Mouse (Mus musculus) stomach, postnatal 0 days (tissue): Measurements from ENCODE around the gene Plekhh2. TPM values are rescaled to one million over a fixed set of nuclear protein-coding genes. Genes with fewer than 3 reads are reported as not detected.

Source experiments
- ATAC-seq: fragments of 200-750 bp; cut with Nextera tagmentation; 2 replicates; pipeline ENCODE4 v1.8.0; 2017; ENCODE audit not compliant: low FRiP score, low TSS enrichment
- DNase-seq: peaks from one replicate; pipeline ENCODE4 v3.0.0-alpha.2; 2016; ENCODE audit warnings: low spot score
- H3K27ac ChIP-seq: fragments of 300-500 bp; sonication (generic); replicated peaks from 2 replicates; pipeline ENCODE4 v1.5.1; 2014; ENCODE audit warnings: mild to moderate bottlenecking, control low read depth
- H3K27me3 ChIP-seq: fragments of 300-500 bp; sonication (generic); 2 replicates; pipeline ENCODE4 v1.6.1; 2014; ENCODE audit warnings: low read length; ENCODE audit not compliant: control insufficient read depth, insufficient read depth
- H3K36me3 ChIP-seq: fragments of 300-500 bp; sonication (generic); 2 replicates; pipeline ENCODE4 v1.6.1; 2014; ENCODE audit warnings: low read length, mixed read lengths; ENCODE audit not compliant: control insufficient read depth, insufficient read depth
- H3K4me1 ChIP-seq: fragments of 300-500 bp; sonication (generic); replicated peaks from 2 replicates; pipeline ENCODE4 v1.6.1; 2014; ENCODE audit warnings: antibody characterized with exemption; ENCODE audit not compliant: control insufficient read depth, insufficient read depth
- H3K4me2 ChIP-seq: fragments of 300-500 bp; sonication (generic); replicated peaks from 2 replicates; pipeline ENCODE4 v1.6.1; 2014; ENCODE audit warnings: low read depth, mild to moderate bottlenecking, control low read depth, moderate library complexity
- H3K4me3 ChIP-seq: fragments of 300-500 bp; sonication (generic); 2 replicates; pipeline ENCODE4 v1.5.1; 2014; ENCODE audit warnings: low read depth, low read length, control low read depth
- H3K9ac ChIP-seq: fragments of 300-500 bp; sonication (generic); 2 replicates; pipeline ENCODE4 v1.6.1; 2014; ENCODE audit warnings: mild to moderate bottlenecking, low read length, control low read depth, mixed read lengths
- H3K9me3 ChIP-seq: fragments of 300-500 bp; sonication (generic); 2 replicates; pipeline ENCODE4 v1.6.1; 2016; ENCODE audit warnings: low read length; ENCODE audit not compliant: control insufficient read depth
- CTCF ChIP-seq: IDR thresholded peaks from 2 replicates; pipeline ENCODE4 v1.5.1; 2016; ENCODE audit warnings: antibody characterized with exemption, low read depth, mild to moderate bottlenecking, moderate library complexity
- EP300 ChIP-seq: optimal IDR thresholded peaks from 2 replicates; pipeline ENCODE3; 2016; ENCODE audit warnings: antibody characterized with exemption
- WGBS: fragments of 180-500 bp; shearing (Covaris S2); extraction: QIAGEN DNeasy Blood & Tissue Kit; methylation state at CpG from one replicate; pipeline ENCODE4 v1.1.7; 2014; 5-methylcytosine and 5-hydroxymethylcytosine counted together
- polyA plus RNA-seq: library from polyadenylated mRNA; unstranded; fragments of >200 nt; fragmentation: Nextera tagmentation; extraction: Ambion mirVana; gene quantifications from 2 replicates; pipeline ENCODE4 v1.2.1, GENCODE M21; 2015

Gene Plekhh2
- polyA plus RNA-seq, 1 experiment from 2014 or later = 2.4 TPM

GRCm38 (mm10) chr17:84607617-84608016 lies 95.9 kb downstream of the Plekhh2 start:
- no peak overlapping the region for H3K4me3 ChIP-seq
- no peaks in the 10 kb centered on the region; the same call in 1 of the 2 replicates for H3K36me3 ChIP-seq
- 63% methylated on average over 5 of the region's 5 CpGs for WGBS
- no peaks in the 10 kb centered on the region for H3K9me3 ChIP-seq
- no peak overlapping the region for H3K27ac ChIP-seq
- H3K4me2 ChIP-seq = no peak overlapping the region
- DNase-seq = no peak
- no peak overlapping the region for H3K9ac ChIP-seq
- no peaks in the 10 kb centered on the region for H3K27me3 ChIP-seq
- H3K4me1 ChIP-seq = no peaks in the 10 kb centered on the region
- TF ChIP-seq EP300 (no peak), CTCF (no peak)
- no peak for ATAC-seq

GRCm38 (mm10) chr17:84608606-84609005 lies 96.9 kb downstream of the Plekhh2 start:
- Histone ChIP-seq H3K4me3 (no peak overlapping the region), H3K4me2 (no peak overlapping the region), H3K36me3 (no peaks in the 10 kb centered on the region; the same call in 1 of the 2 replicates), H3K27me3 (no peaks in the 10 kb centered on the region), H3K9me3 (no peaks in the 10 kb centered on the region), H3K27ac (no peak overlapping the region), H3K9ac (no peak overlapping the region), H3K4me1 (no peaks in the 10 kb centered on the region)
- TF ChIP-seq CTCF = no peak
- no peak for TF ChIP-seq EP300
- no peak for DNase-seq
- no peak for ATAC-seq
- 72% methylated on average over 4 of the region's 4 CpGs for WGBS

GRCm38 (mm10) chr17:84611500-84611899 lies 99.8 kb downstream of the Plekhh2 start:
- 79% methylated on average over 9 of the region's 9 CpGs for WGBS
- H3K4me2 ChIP-seq = no peak overlapping the region
- no peaks in the 10 kb centered on the region for H3K4me1 ChIP-seq
- DNase-seq (no peak), ATAC-seq (no peak)
- no peak for TF ChIP-seq EP300
- no peak for TF ChIP-seq CTCF
- H3K27me3 ChIP-seq = no peaks in the 10 kb centered on the region
- H3K36me3 ChIP-seq = no peaks in the 10 kb centered on the region; the same call in 1 of the 2 replicates
- H3K4me3 ChIP-seq = no peak overlapping the region
- no peak overlapping the region for H3K27ac ChIP-seq
- no peaks in the 10 kb centered on the region for H3K9me3 ChIP-seq
- no peak overlapping the region for H3K9ac ChIP-seq

- Histone ChIP-seq H3K9ac (no peak overlapping the region), H3K4me3 (no peak overlapping the region), H3K4me1 (no peaks in the 10 kb centered on the region), H3K4me2 (no peak overlapping the region), H3K27me3 (no peaks in the 10 kb centered on the region), H3K36me3 (no peaks in the 10 kb centered on the region), H3K9me3 (no peaks in the 10 kb centered on the region), H3K27ac (no peak overlapping the region)
- TF ChIP-seq CTCF (no peak), EP300 (no peak)
- ATAC-seq = no peak
- DNase-seq = no peak
- 74% methylated on average over 7 of the region's 7 CpGs for WGBS
Observed at GRCm38 (mm10) chr17:84611971-84612370, 100.3 kb downstream of the Plekhh2 start.

- H3K36me3 ChIP-seq = no peaks in the 10 kb centered on the region
- no peak for ATAC-seq
- no peaks in the 10 kb centered on the region for H3K27me3 ChIP-seq
- TF ChIP-seq CTCF (no peak), EP300 (no peak)
- no peak overlapping the region for H3K27ac ChIP-seq
- WGBS = 75% methylated on average over 11 of the region's 11 CpGs
- H3K4me3 ChIP-seq = no peak overlapping the region
- no peak overlapping the region for H3K9ac ChIP-seq
- no peak for DNase-seq
- no peaks in the 10 kb centered on the region for H3K4me1 ChIP-seq
- no peak overlapping the region for H3K4me2 ChIP-seq
- H3K9me3 ChIP-seq = no peaks in the 10 kb centered on the region
Observed at GRCm38 (mm10) chr17:84615811-84616210, 104.1 kb downstream of the Plekhh2 start.

GRCm38 (mm10) chr17:84616526-84617074 lies 104.9 kb downstream of the Plekhh2 start:
- Histone ChIP-seq H3K27me3 (no peaks in the 10 kb centered on the region), H3K4me2 (no peak overlapping the region), H3K27ac (no peak overlapping the region), H3K9me3 (no peaks in the 10 kb centered on the region), H3K9ac (no peak overlapping the region), H3K36me3 (no peaks in the 10 kb centered on the region), H3K4me3 (no peak overlapping the region), H3K4me1 (no peaks in the 10 kb centered on the region)
- no peak for DNase-seq
- TF ChIP-seq CTCF (no peak), EP300 (no peak)
- no peak for ATAC-seq
- WGBS = 81% methylated on average over 6 of the region's 6 CpGs
